Mouse (Mus musculus) mature B cell (primary cell): ENCODE measurements around the gene Foxc2.

Experiments used
- in situ Hi-C: fragments of 300-500 bp; cut with MboI; formaldehyde crosslinking; loops from 2 replicates; pipeline ENCODE4 v1.14.3; 2019

Gene Foxc2

DNA sequence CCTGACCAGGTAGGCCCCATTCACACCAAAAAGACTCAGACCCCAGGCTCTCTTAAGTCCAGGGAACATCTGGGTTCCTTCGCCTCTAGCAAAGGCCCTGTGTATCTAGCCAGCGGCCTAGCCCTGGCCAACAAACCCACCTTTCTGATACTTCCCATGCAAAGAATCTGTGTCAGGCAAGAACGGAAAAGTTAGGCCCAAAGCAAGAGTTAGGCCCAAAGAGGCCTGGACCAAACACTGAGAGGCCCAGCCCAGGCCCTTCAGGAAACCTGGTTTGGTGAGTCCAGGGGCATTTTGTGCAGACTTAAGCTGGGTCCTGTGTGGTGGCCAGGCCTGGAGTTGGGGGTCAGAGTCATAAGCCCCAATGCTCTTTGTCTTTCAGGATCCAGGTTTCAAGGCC, 30.4 kb upstream of the Foxc2 start:
- in situ Hi-C loops, result loop anchor here (25.0 kb wide), 1 partner anchor 448 kb away; the partner anchor contains the start of gene 1190005I06Rik

GRCm38 (mm10) chr8:121086004-121086900, 29.7 kb upstream of the Foxc2 start:
- in situ Hi-C loops, result loop anchor here (25.0 kb wide), 1 partner anchor 449 kb away; the partner anchor contains the start of gene 1190005I06Rik

DNA sequence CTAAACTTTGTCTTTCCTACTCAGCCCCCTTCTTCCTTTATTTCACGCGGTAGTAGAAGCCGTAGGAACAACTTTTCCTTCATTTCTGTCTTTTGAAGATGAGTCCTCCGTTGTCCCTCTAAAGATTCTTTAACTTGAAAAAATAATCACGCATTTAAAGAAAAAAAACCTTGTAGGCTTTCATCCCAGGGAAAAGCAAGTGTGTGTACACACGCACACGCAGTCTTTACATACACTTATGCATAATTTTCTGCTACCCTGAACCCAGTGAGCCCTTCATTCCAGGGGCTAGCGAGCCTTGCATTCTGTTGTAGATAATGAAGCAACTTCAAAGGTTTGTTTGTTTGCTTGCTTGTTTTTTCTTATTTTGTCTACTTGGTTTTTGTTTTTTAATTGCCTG, 27.7 kb upstream of the Foxc2 start:
- in situ Hi-C loops, result loop anchor here (25.0 kb wide), 1 partner anchor 451 kb away; the partner anchor contains the start of gene 1190005I06Rik

GRCm38 (mm10) chr8:121088871-121089630, 26.9 kb upstream of the Foxc2 start:
- in situ Hi-C loops, result loop anchor here (25.0 kb wide), 1 partner anchor 452 kb away; the partner anchor contains the start of gene 1190005I06Rik

GRCm38 (mm10) chr8:121089631-121090380, 26.2 kb upstream of the Foxc2 start:
- in situ Hi-C loops, result loop anchor here (25.0 kb wide), 1 partner anchor 453 kb away; the partner anchor contains the start of gene 1190005I06Rik

GRCm38 (mm10) chr8:121090716-121091115, 25.3 kb upstream of the Foxc2 start:
- in situ Hi-C loops, result loop anchor here (25.0 kb wide), 1 partner anchor 453 kb away; the partner anchor contains the start of gene 1190005I06Rik

DNA sequence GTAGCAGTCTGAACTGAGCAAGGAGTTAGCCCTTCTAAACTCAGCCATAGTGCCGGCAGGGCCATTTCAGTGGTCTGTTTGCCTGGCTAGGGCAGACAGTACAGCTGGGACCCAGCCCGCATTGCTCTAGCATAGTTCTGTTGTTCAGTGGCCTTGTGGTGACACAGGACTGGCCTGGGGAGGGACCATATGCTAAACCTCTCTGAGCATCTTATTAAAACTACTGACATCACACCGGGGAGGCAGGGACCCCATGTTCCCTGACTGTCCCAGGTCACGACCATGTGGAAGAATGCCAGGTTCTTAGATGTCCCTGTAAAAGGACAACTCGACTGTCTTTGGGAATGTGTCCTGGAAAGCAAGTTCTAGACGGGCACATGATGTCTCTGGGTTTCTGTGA, 23.8 kb upstream of the Foxc2 start:
- in situ Hi-C loops, result loop anchor here (25.0 kb wide), 1 partner anchor 455 kb away; the partner anchor contains the start of gene 1190005I06Rik

DNA sequence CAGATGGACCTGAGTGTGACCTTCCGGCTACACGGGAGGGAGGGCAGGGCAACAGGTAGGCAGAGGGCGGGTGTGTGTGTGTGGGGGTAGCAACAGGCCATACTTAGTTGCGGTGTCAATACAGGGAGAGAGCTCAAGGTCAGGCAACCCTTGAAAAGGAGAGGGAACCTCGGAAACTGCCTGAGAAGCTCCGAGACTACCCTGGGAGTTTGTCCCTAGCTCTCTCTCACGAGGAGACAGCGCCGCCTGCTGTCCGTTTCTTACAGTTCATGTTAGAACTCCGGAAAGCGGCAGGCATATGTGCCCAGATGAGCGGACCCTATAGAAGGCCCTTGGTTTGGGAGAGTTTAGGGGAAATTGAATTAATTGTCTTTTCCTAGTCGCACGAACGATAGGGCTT, 23.3 kb upstream of the Foxc2 start:
- in situ Hi-C loops, result loop anchor here (25.0 kb wide), 1 partner anchor 455 kb away; the partner anchor contains the start of gene 1190005I06Rik

- in situ Hi-C loops, result loop anchor here (25.0 kb wide), 1 partner anchor 456 kb away; the partner anchor contains the start of gene 1190005I06Rik
Measured at GRCm38 (mm10) chr8:121093496-121093895, 22.5 kb upstream of the Foxc2 start.

GRCm38 (mm10) chr8:121104049-121104818, 11.7 kb upstream of the Foxc2 start:
- in situ Hi-C loops, result loop anchor here (25.0 kb wide), 1 partner anchor 408 kb away; no protein-coding TSS in a partner anchor

DNA sequence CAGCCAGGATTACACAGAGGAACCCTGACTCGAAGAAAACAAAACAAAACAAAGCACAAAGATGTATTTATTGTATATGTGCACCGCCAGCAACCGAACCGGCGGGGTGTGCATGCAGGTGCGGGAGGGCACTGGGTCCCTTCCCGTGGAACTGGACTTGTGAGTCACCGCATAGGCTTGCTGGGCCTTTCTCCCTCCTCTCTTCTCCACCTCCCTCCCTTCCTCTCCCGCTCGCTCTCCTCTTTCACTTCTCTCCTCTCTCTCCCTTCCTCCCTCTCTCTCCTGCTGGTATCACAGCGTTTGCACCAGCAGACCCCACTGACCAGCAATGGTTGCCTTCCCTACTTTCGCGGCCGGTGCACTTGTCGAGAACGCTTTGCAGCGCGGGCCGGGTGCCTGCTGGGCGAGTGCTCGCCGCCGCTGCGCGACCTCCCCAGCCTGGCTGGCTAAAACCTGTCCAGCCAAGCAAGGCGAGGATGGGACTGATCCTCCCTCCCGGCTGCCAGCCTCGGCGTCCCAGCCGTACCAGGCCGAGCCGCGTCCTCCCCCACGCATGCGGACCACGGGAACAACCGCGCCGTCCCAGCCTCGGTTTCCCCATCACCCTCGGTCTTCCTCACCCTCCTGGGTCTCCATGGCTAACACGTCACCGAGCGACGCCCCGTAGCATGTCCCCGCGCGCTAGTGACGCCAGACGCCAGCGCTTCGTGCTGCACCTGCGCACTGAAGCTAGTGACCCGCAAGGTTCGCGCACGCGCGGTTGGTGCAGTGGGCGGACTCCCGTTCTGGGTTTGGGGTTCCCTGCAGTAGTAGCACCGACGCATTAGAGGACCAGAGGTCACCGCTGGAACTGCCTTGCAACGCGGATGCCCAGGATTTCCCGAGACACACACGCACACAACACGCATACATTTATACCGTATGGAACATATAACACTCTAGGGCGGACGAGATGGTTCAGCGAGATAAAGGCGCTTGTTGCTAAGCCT, 8.0 kb upstream of the Foxc2 start, which contains the start of gene Mthfsd:
Gene Mthfsd, minus strand, starts transcription at position 725 of the 989 bp plus-strand sequence.
- in situ Hi-C loops, result loop anchor here (25.0 kb wide), 1 partner anchor 404 kb away; no protein-coding TSS in a partner anchor

GRCm38 (mm10) chr8:121108657-121109056, 7.3 kb upstream of the Foxc2 start:
- in situ Hi-C loops, result loop anchor here (25.0 kb wide), 1 partner anchor 404 kb away; no protein-coding TSS in a partner anchor

GRCm38 (mm10) chr8:121111145-121111907, 4.6 kb upstream of the Foxc2 start:
- in situ Hi-C loops, result loop anchor here (25.0 kb wide), 1 partner anchor 401 kb away; no protein-coding TSS in a partner anchor

DNA sequence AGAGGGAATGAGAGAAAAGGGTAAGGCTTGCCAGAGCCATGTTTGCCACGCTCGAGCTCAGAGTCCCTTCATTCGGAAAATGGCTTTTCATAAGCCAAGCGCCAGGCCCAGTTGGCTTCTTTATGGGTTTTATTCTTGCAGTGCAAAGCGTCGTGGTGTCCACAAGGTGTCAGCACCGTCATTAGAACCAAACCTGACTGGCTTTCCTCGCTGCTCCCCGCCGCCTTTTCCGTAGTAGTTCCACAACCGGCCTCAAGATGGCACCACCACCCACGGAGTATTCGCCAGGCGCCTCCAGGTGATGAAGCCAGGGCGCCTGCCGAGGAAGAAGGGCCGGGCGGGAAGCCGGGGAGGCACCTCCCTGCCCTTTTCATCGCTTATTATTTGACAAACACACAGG, 2.7 kb upstream of the Foxc2 start:
- in situ Hi-C loops, result loop anchor here (25.0 kb wide), 1 partner anchor 399 kb away; no protein-coding TSS in a partner anchor

DNA sequence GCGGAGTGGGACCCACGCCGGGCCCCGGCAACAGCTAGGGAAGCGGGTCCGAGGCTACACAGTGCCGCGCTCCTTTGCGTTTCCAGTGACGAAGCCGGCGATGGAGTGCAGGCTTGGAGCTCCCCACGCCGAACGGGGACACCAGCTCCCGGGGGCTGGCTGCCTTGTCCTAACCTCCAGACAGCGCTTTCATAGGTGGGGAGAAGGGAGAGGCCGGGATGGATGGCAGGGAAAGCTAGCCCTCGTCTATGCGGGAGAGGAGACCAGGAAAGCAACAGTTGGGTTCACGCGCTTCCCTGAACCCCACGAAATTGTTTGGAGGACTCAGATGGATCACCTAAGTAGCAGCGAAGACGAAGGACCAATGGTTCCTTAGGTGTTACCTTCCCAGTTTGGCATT, 835 bp upstream of the Foxc2 start:
- in situ Hi-C loops, result loop anchor here (25.0 kb wide), 1 partner anchor 397 kb away; no protein-coding TSS in a partner anchor

DNA sequence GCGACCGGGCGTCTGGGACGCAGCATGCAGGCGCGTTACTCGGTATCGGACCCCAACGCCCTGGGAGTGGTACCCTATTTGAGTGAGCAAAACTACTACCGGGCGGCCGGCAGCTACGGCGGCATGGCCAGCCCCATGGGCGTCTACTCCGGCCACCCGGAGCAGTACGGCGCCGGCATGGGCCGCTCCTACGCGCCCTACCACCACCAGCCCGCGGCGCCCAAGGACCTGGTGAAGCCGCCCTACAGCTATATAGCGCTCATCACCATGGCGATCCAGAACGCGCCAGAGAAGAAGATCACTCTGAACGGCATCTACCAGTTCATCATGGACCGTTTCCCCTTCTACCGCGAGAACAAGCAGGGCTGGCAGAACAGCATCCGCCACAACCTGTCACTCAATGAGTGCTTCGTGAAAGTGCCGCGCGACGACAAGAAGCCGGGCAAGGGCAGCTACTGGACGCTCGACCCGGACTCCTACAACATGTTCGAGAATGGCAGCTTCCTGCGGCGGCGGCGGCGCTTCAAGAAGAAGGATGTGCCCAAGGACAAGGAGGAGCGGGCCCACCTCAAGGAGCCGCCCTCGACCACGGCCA, 717 bp downstream of the Foxc2 start:
- in situ Hi-C loops, result loop anchor here (25.0 kb wide), 1 partner anchor 396 kb away; no protein-coding TSS in a partner anchor

DNA sequence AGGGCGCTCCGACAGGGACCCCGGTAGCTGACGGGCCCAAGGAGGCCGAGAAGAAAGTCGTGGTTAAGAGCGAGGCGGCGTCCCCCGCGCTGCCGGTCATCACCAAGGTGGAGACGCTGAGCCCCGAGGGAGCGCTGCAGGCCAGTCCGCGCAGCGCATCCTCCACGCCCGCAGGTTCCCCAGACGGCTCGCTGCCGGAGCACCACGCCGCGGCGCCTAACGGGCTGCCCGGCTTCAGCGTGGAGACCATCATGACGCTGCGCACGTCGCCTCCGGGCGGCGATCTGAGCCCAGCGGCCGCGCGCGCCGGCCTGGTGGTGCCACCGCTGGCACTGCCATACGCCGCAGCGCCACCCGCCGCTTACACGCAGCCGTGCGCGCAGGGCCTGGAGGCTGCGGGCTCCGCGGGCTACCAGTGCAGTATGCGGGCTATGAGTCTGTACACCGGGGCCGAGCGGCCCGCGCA, 1.2 kb downstream of the Foxc2 start:
- in situ Hi-C loops, result loop anchor here (25.0 kb wide), 1 partner anchor 395 kb away; no protein-coding TSS in a partner anchor
